Mouse (Mus musculus): Measurements from ENCODE around the gene Tpcn1.

Tpcn1 gene

DNA sequence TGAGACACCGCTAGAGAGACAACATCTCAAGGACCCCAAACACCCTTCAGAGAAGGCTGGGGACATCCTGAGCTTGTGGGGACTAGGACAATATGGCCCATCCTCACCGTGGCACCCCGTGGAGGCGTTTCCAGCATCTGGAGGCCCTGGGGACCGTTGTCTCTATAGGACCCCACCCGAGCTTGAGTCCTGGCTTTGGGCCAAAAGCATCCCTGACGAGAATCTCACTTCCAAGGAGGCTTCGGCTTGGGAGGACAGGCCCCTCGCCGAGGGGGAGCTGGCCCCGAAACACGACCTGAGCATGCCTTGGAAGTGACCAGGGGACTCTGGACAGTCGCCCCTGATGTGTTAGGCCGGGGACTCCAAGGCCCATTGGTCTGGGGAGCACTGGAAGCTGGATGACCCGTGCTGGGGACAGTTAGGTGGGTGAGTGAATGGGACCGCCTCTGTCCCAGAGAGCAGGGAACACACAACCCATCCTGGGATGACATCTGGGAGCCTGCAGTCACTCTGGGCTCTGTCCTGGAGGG, 20.8 kb upstream of the Tpcn1 start:
- DNase-seq (ENCODE audit: low read depth): no peak

GRCm38 (mm10) chr5:120607335-120607734, 18.9 kb upstream of the Tpcn1 start:
- DNase-seq (ENCODE audit: low read depth): no peak

GRCm38 (mm10) chr5:120606590-120607200, 18.2 kb upstream of the Tpcn1 start:
- DNase-seq (ENCODE audit: low read depth): no peak

GRCm38 (mm10) chr5:120605688-120606087, 17.2 kb upstream of the Tpcn1 start:
- DNase-seq (ENCODE audit: low read depth): peak; percentile 94

GRCm38 (mm10) chr5:120605241-120605661, 16.8 kb upstream of the Tpcn1 start:
- no peak for DNase-seq (ENCODE audit: low read depth)

GRCm38 (mm10) chr5:120604839-120605238, 16.4 kb upstream of the Tpcn1 start:
- DNase-seq (ENCODE audit: low read depth): peak; percentile 87

DNA sequence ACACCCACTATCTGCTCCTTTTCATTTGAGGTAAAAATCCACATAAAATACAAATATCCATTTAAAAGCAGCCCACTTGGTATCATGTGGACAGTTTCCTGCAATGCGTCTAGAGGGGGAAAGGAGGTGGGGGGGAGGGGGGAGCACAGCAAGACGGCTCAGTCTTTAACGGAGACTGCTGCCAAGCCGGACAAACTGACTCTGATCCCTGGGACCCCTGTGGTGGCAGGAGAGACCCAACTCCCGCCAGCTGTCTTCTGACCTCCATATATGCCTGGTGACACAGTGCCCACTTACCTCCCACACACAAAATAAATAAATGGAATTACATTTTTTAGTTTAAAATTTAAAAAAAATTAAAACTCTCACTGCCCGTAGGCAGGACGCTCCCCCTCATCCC, 15.0 kb upstream of the Tpcn1 start:
- no peak for DNase-seq (ENCODE audit: low read depth)

- DNase-seq (ENCODE audit: low read depth): no peak
Observed at GRCm38 (mm10) chr5:120602210-120602609, 13.7 kb upstream of the Tpcn1 start.

GRCm38 (mm10) chr5:120600946-120601668, 12.6 kb upstream of the Tpcn1 start:
- peak; percentile 70 for DNase-seq (ENCODE audit: low read depth)

GRCm38 (mm10) chr5:120599625-120600024, 11.2 kb upstream of the Tpcn1 start:
- no peak for DNase-seq (ENCODE audit: low read depth)

DNA sequence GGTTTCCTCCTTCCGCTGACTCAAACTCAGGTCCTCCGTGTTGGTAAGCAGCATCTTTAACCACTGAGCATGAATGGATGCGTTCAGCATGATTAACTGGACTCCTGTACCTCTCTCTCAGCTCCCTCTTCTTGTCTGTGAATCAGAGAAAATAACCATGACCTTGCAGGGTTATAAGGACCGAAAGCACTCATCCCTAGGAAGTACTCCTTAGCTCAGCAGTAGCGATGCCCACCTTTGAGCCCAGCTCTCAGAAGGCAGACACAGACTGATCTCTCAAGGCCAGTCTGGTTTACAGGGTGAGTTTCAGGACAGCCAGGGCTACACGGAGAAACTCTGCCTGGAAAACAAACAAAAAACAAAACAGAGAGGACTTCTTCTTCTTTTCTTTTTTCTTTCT, 6.0 kb upstream of the Tpcn1 start:
- no peak for DNase-seq (ENCODE audit: low read depth)

- peak; percentile 57 for DNase-seq (ENCODE audit: low read depth)
Observed at GRCm38 (mm10) chr5:120592141-120592540, 3.7 kb upstream of the Tpcn1 start.

- peak; percentile 92 for DNase-seq (ENCODE audit: low read depth)
Observed at GRCm38 (mm10) chr5:120590356-120591010, 2.0 kb upstream of the Tpcn1 start.

- no peak for DNase-seq (ENCODE audit: low read depth)
Observed at GRCm38 (mm10) chr5:120587940-120588568, 419 bp downstream of the Tpcn1 start.

- DNase-seq (ENCODE audit: low read depth): peak; percentile 68
Observed at GRCm38 (mm10) chr5:120587616-120587926, 902 bp downstream of the Tpcn1 start.

GRCm38 (mm10) chr5:120586741-120587615, 1.5 kb downstream of the Tpcn1 start:
- DNase-seq (ENCODE audit: low read depth): no peak

DNA sequence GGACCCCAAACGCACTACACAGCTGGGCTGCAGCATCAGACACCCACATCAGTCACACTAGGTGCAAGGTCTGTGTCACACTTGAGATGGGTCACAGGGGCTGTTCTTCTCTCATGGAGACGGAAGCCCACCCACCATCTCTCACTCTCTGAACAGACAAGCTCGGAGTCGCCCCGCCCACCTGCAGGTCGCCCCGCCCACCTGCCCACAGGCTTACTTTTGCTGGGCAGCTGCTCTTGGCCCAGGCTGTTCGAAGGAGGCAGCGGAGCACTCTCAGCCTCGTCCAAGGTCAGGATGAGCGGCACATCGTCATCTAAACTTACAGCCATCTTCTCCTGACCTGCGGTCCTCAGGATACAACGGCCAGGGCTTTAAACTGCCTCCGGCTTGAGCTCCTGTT, 3.5 kb downstream of the Tpcn1 start:
- no peak for DNase-seq (ENCODE audit: low read depth)

GRCm38 (mm10) chr5:120583511-120583910, 5.0 kb downstream of the Tpcn1 start:
- DNase-seq (ENCODE audit: low read depth): peak; percentile 65

GRCm38 (mm10) chr5:120582002-120582401, 6.5 kb downstream of the Tpcn1 start:
- DNase-seq (ENCODE audit: low read depth): no peak

DNA sequence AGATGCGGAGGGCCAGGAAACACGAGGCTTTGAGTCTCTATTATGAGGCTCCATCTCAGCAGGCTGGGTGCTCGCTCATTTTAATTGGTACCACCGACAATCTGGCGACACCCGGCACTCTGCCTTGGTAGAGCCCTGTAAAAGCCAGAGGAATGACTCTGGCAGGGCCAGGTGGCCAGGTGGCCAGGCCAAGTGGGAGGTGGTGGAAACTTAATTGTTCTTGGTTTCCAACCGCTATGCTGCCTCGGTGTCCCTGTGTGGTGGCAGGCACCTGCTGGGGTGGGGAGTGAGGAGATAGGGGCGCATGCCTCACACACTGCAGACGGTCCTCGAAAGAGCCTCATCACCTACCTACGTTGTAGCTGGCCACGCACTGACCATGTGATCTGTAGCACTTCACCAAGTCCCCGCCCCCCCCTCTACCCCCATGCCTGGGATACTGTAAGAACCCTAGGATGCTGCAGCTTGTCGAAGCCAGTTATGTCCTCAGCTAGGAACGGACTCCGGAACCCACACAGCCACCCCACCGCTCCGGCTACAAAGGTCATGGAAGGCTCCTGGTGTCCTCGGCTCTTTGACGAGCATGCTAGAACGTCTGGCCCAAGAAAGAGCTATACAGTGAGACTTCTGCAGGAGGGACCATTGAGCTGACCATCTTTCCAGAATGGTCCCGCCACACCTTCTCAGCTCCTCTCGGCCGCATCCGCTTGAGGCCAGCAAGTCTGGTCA, 8.4 kb downstream of the Tpcn1 start:
- no peak for DNase-seq (ENCODE audit: low read depth)

Measured in 416B (cell line).